Mouse (Mus musculus) cerebellum, adult 2 months (tissue): ENCODE data around the gene Iqsec1.

Experiments
- CTCF ChIP-seq: fragments of 200-500 bp; IDR thresholded peaks from 2 replicates; pipeline ENCODE4 v1.5.1; 2011; ENCODE audit warnings: low read depth, mild to moderate bottlenecking, control low read depth, low read length, moderate library complexity, borderline replicate concordance; ENCODE audit not compliant: insufficient read depth
- POLR2A ChIP-seq: fragments of 200-500 bp; IDR thresholded peaks from 2 replicates; pipeline ENCODE4 v1.6.1; 2011; ENCODE audit warnings: low read length, control low read depth, borderline replicate concordance; ENCODE audit not compliant: insufficient read depth

- TF ChIP-seq POLR2A (no peak), CTCF (no peak)
Observed at GRCm38 (mm10) chr6:90620791-90621583, 367.5 kb downstream of the Iqsec1 start.
